Mouse (Mus musculus): ENCODE data around the gene Snrpd3.
"Not testable (repeated sequence)": the region's sequence is repeated elsewhere in the genome, so short reads cannot be mapped to it uniquely, and the experiment has no call there.

The Snrpd3 gene

GRCm38 (mm10) chr10:75566765-75567164 lies 49.4 kb downstream of the Snrpd3 start:
- in situ Hi-C loops (cut with MboI), result not testable (repeated sequence)

GRCm38 (mm10) chr10:75568029-75568428 lies 50.7 kb downstream of the Snrpd3 start:
- in situ Hi-C loops (cut with MboI), result no loop called here

GRCm38 (mm10) chr10:75568441-75568840 lies 51.1 kb downstream of the Snrpd3 start:
- in situ Hi-C loops (cut with MboI), result no loop called here

- in situ Hi-C loops (cut with MboI), result no loop called here
Observed at GRCm38 (mm10) chr10:75568851-75569250, 51.5 kb downstream of the Snrpd3 start.

- in situ Hi-C loops (cut with MboI), result no loop called here
Observed at GRCm38 (mm10) chr10:75570981-75571657, 53.8 kb downstream of the Snrpd3 start.

GRCm38 (mm10) chr10:75571937-75572336 lies 54.6 kb downstream of the Snrpd3 start:
- in situ Hi-C loops (cut with MboI), result no loop called here

- in situ Hi-C loops (cut with MboI), result no loop called here
Observed at GRCm38 (mm10) chr10:75573181-75573580, 55.8 kb downstream of the Snrpd3 start.

- in situ Hi-C loops (cut with MboI), result no loop called here
Observed at GRCm38 (mm10) chr10:75573965-75574364, 56.6 kb downstream of the Snrpd3 start.

- in situ Hi-C loops (cut with MboI), result no loop called here
Observed at GRCm38 (mm10) chr10:75579129-75579528, 61.8 kb downstream of the Snrpd3 start.

- in situ Hi-C loops (cut with MboI), result loop anchor here (5.0 kb wide), 1 partner anchor 51 kb away; no protein-coding TSS in a partner anchor
Observed at GRCm38 (mm10) chr10:75585876-75586552, 68.7 kb downstream of the Snrpd3 start.

GRCm38 (mm10) chr10:75586553-75586879 lies 69.2 kb downstream of the Snrpd3 start:
- in situ Hi-C loops (cut with MboI), result loop anchor here (5.0 kb wide), 1 partner anchor 51 kb away; no protein-coding TSS in a partner anchor

Data from mature B cell (primary cell).